Mouse (Mus musculus) duodenum, adult 2 months (tissue): Measurements from ENCODE around the gene Tkfc. TPM values are rescaled to one million over a fixed set of nuclear protein-coding genes. Genes with fewer than 3 reads are reported as not detected.

Source experiments
- polyA plus RNA-seq: library from polyadenylated mRNA; depleted of rRNA; stranded (reverse); fragments of >200 nt; gene quantifications from 2 replicates; pipeline ENCODE4 v1.2.3, GENCODE M21; 2012; ENCODE audit warnings: low replicate concordance; rRNA removed

Gene Tkfc
- polyA plus RNA-seq, result 242 and 263 TPM in 2 replicates

DNA sequence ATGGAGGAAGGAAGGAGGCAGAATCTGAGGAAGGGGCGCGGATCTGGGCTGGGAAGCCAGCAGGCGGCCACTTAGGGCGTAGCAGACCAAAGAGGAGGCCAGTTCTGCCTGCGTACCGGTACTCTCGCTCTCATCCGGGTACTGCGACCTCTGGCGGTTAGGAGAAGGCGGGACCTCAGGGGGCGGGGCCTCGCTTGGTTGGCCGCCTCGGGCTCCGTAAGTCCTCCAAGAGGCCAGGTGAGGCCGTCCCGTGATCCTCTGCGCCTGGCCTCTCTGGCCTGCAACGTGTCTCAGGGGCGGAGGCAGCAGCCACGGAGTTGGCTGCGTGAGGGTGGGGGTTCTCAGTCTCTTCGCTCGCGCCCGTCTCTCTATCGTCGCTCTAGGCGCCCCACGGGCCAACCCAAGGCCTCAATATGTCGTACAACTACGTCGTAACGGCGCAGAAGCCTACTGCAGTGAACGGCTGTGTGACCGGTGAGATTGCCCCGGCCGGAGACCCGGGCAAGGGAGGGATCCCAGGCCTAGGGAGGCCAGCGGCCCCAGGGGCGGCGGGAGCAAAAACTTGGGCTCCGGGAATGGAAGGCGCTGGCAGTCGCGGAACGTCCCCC lies at the start of gene Tkfc, which contains the start of gene Ddb1:
Gene Tkfc, minus strand, starts transcription at position 362 of the 608 bp plus-strand sequence.
Gene Ddb1, plus strand, starts transcription at position 35 of the 608 bp plus-strand sequence.

DNA sequence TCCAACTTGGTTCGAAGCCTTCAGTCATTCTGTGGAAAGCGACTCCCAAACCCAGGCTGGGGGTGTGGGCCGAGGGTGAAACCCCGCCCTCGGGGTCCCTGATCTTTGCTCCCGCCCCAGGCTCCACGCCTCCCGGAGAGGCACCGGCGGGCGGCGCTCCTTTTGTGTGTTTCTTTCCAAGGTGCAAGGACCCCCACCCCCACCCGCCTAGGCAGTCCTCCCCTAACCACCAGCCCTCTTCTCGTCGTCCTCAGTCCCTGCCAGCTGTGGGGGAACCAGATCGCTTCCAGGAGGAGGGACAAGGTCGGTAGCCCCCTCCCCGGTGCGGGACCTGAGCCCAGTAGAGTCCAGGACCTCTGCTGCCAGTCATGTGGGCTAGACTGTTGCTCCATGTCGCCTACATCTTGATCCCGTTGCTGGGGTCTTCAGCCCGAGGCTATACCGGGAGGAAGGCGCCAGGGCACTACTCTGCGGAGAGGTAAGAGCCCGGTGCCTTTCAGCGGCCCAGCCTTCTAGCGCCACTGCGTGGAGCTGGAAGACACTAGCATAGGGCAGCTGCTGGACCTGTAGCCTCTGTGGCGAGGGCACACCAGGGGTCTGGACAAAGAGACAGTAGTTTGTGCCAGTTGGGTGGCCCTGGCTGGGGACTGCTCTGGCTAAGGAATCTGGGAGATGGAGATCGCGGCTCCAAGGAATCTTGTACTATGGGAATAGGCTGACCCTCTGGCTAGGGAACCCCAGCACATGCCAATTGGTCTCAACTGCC lies 28.8 kb upstream of the Tkfc start, which contains the start of gene Vwce:
Gene Vwce, plus strand, starts transcription at position 108 of the 766 bp plus-strand sequence.

DNA sequence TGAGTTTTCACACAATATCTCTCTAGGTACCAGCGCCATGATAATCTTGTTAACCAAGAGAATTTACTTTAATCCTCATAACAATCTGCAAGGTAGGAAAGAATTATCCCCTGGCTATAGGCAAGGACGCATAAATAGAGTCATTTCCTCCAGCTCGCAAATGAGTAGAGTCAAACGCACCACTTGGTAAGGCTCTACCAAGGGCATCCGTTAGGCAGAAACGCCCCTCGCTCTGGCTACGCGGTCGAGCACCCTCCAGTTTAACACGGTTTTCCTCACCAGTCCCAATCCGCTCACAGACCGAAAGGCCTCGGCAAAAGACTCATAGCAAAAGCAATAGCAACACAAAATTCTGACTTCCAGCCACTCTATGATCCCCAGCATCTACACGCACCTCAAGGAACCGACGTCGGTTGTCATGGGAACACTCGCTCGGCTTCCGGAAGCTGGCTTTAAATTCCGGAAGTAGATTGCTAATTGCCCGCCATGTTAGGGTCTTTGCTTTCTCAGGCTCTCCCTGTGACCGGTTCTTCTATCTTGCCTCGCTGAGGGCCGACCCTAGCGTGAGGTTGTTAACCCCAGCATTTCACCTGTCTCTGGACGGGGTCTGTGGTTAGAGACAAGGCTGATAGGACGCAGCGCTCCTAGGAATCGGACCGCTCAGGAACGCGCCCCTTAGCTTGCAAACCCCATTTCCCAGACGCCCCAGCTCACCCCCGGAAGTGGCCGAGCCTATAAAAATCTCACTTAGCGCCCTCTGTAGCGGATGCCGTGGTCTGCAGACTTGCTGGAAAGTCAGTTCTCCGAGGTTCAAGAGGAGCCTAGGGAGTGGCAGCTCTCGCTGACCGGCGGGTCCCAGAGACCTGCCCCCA lies 28.5 kb downstream of the Tkfc start, which contains the start of the genes Cyb561a3 and Tmem138:
Gene Cyb561a3, plus strand, starts transcription at position 483 of the 872 bp plus-strand sequence.
Gene Tmem138, minus strand, starts transcription at position 673 of the 872 bp plus-strand sequence.

DNA sequence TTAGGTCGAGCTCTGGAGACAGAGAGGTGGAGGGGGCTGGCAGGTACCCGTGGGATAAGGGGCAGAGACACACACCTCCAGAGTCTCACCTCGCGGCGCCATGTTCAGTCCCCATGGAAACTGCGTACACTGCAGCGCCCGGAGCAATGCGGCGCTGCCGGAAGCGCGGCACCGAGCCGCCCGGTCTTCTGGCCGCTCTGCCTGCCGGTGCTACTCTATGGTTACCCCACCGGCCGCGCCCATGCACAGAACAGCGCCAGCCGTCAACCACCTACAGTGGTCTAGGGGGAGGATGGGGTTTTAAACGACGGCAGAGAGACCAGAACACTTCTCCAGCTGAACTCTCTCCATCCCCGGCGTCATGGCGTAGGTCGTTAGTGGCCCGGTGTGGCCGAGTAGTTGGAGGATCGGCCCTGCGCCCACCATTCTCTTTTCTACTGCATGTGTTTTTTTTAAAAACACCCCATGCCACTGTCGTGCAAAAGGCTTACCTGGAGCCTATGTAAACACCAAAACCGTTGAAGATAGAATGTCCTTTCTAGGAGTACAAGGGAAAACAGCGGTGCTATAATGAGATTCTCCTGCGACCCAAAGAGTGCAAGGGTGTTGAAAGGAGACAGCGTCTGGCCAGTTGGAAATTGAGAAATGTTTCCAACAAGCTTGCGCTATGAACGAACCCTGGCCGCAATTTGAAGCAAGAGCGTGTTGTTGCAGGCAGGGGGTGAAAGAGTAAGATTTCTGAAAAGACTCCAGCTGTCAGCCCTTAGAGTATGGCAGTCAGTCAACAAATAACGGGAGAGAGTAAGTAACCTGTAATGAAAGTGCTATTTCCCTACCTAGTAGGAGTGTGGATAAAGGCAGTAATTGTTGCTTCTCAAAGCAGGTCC lies 49.6 kb downstream of the Tkfc start, which contains the start of gene Tmem216:
Gene Tmem216, minus strand, starts transcription at position 615 of the 887 bp plus-strand sequence.

Other genes starting within 250 kb of the Tkfc start
- 3.0 and 3.9 TPM in 2 replicates for gene Syt7, start 216.6 kb downstream of the Tkfc start, polyA plus RNA-seq
- gene Lrrc10b, start 148.2 kb downstream of the Tkfc start, polyA plus RNA-seq, result 5.3 and 5.9 TPM in 2 replicates
- 0.70 and 1.2 TPM in 2 replicates for gene Ppp1r32, start 122.7 kb downstream of the Tkfc start, polyA plus RNA-seq
- gene Cpsf7, start 80.4 kb downstream of the Tkfc start, polyA plus RNA-seq, result 12.5 and 20.9 TPM in 2 replicates
- gene Sdhaf2, start 79.5 kb downstream of the Tkfc start, polyA plus RNA-seq, result 5.4 and 7.1 TPM in 2 replicates
- 3.5 and 6.8 TPM in 2 replicates for gene Tmem216, start 49.4 kb downstream of the Tkfc start, polyA plus RNA-seq
- 28.9 and 29.9 TPM in 2 replicates for gene Cyb561a3, start 28.5 kb downstream of the Tkfc start, polyA plus RNA-seq
- gene Tmem138, start 28.3 kb downstream of the Tkfc start, polyA plus RNA-seq, result 3.3 and 3.4 TPM in 2 replicates
- gene Ddb1, start 327 bp downstream of the Tkfc start, polyA plus RNA-seq, result 42.1 and 52.2 TPM in 2 replicates
- 20.3 and 21.3 TPM in 2 replicates for gene Vwce, start 28.6 kb upstream of the Tkfc start, polyA plus RNA-seq
- 0.27 TPM in 1 of 2 replicates, not detected in the other for gene Pga5, start 72.4 kb upstream of the Tkfc start, polyA plus RNA-seq
- gene Vps37c, start 83.1 kb upstream of the Tkfc start, polyA plus RNA-seq, result 35.7 and 46.3 TPM in 2 replicates
- gene Cd5, start 133.3 kb upstream of the Tkfc start, polyA plus RNA-seq, result 1.0 and 2.7 TPM in 2 replicates
- gene Cd6, start 224.4 kb upstream of the Tkfc start, polyA plus RNA-seq, result 1.4 and 4.2 TPM in 2 replicates
- 7.1 and 18.1 TPM in 2 replicates for gene Slc15a3, start 234.1 kb upstream of the Tkfc start, polyA plus RNA-seq